Mouse (Mus musculus) spleen, postnatal 10 days (tissue): ENCODE results near the gene Gm21954.

ENCODE experiments used
- DNase-seq, 2 experiments: peaks; one replicate each; pipeline ENCODE4 v3.0.0; 2021 to 2022; ENCODE audit warnings: low spot score in 2 of 2

Gene Gm21954

GRCm38 (mm10) chr3:55419334-55419733 lies 52.7 kb downstream of the Gm21954 start:
- DNase-seq = no peak

GRCm38 (mm10) chr3:55418845-55419244 lies 53.2 kb downstream of the Gm21954 start:
- no peak for DNase-seq

GRCm38 (mm10) chr3:55415527-55415950 lies 56.5 kb downstream of the Gm21954 start:
- no peak for DNase-seq
